22 mouse cellular contexts compared by ENCODE assay signal in genomic region chr10:98946031-98946791, GRCm38 (mm10). TPM values are rescaled to one million over a fixed set of nuclear protein-coding genes. Genes with fewer than 3 reads are reported as not detected.
A peak's percentile ranks its signal among the peaks of the same experiment; 100 is the strongest.
DNase-seq lines count a peak whose midpoint lies in the region; ATAC-seq and TF ChIP-seq lines count a peak whose summit lies in the region.
"Had no signal": no experiment of that assay in that cellular context is flagged by ENCODE, and none has a peak within 500 bp of the region (broad histone marks: within the 10 kb centered on the region; RNA-seq: fewer than 3 reads in every experiment).

No protein-coding gene starts in this region.

- H3K4me3 ChIP-seq in hindbrain, postnatal 0 days (ENCODE audit: low read length): no peak overlapping the region
- H3K4me3 ChIP-seq in hindbrain, embryonic 10.5 days: no peak overlapping the region
- no peak overlapping the region for H3K4me3 ChIP-seq in neural tube, embryonic 14.5 days (ENCODE audit: low read depth, low read length)
- no peak overlapping the region for H3K4me3 ChIP-seq in forebrain, embryonic 10.5 days
- H3K4me3 ChIP-seq: forebrain, embryonic 15.5 days; gastrocnemius, adult 2 months; heart, embryonic 10.5 days had no signal

- 58% methylated on average over 9 of the region's 9 CpGs for WGBS in hindbrain, postnatal 0 days
- WGBS in hindbrain, embryonic 10.5 days: 86% methylated on average over 9 of the region's 9 CpGs
- 56% methylated on average over 9 of the region's 9 CpGs for WGBS in neural tube, embryonic 14.5 days
- 81% methylated on average over 9 of the region's 9 CpGs for WGBS in forebrain, embryonic 10.5 days

- H3K4me2 ChIP-seq in hindbrain, postnatal 0 days (ENCODE audit: low read depth, low read length): no peak overlapping the region
- no peak overlapping the region for H3K4me2 ChIP-seq in neural tube, embryonic 14.5 days (ENCODE audit: low read depth, low read length)
- H3K4me2 ChIP-seq: forebrain, embryonic 15.5 days had no signal

- no peaks in the 10 kb centered on the region for H3K27me3 ChIP-seq in hindbrain, postnatal 0 days (ENCODE audit: insufficient read depth, low read length)
- H3K27me3 ChIP-seq in hindbrain, embryonic 10.5 days (ENCODE audit: insufficient read depth, poor library complexity, severe bottlenecking): no peaks in the 10 kb centered on the region
- H3K27me3 ChIP-seq in neural tube, embryonic 14.5 days (ENCODE audit: control insufficient read depth, insufficient read depth, low read length): no peaks in the 10 kb centered on the region
- no peaks in the 10 kb centered on the region for H3K27me3 ChIP-seq in forebrain, embryonic 10.5 days (ENCODE audit: poor library complexity, severe bottlenecking)
- H3K27me3 ChIP-seq: forebrain, embryonic 15.5 days had no signal

- H3K27ac ChIP-seq in hindbrain, postnatal 0 days: no peak overlapping the region
- H3K27ac ChIP-seq in hindbrain, embryonic 10.5 days: no peak overlapping the region
- no peak overlapping the region for H3K27ac ChIP-seq in neural tube, embryonic 14.5 days (ENCODE audit: low read depth, low read length)
- no peak overlapping the region for H3K27ac ChIP-seq in forebrain, embryonic 10.5 days
- H3K27ac ChIP-seq: forebrain, embryonic 15.5 days; gastrocnemius, adult 2 months; heart, embryonic 10.5 days; liver, embryonic 14.5 days had no signal

- H3K9me3 ChIP-seq in hindbrain, postnatal 0 days (ENCODE audit: low read length): no peaks in the 10 kb centered on the region
- no peaks in the 10 kb centered on the region for H3K9me3 ChIP-seq in hindbrain, embryonic 10.5 days
- H3K9me3 ChIP-seq in neural tube, embryonic 14.5 days (ENCODE audit: control insufficient read depth, low read length): no peaks in the 10 kb centered on the region
- no peaks in the 10 kb centered on the region for H3K9me3 ChIP-seq in forebrain, embryonic 10.5 days
- H3K9me3 ChIP-seq: forebrain, embryonic 15.5 days; G1E; heart, embryonic 10.5 days had no signal

- peak; percentile 30 for TF ChIP-seq CTCF in hindbrain, postnatal 0 days (IDR thresholded peaks at IDR 0.05; ENCODE audit: low read depth)

- no peaks in the 10 kb centered on the region; the same call in 1 of the 2 replicates for H3K4me1 ChIP-seq in hindbrain, postnatal 0 days (ENCODE audit: insufficient read depth, low read length)
- peaks cover 3% of the 10 kb centered on the region for H3K4me1 ChIP-seq in hindbrain, embryonic 10.5 days (replicated peaks)
- H3K4me1 ChIP-seq in neural tube, embryonic 14.5 days (ENCODE audit: control insufficient read depth, insufficient read depth, low read length): peaks cover 12% of the 10 kb centered on the region
- H3K4me1 ChIP-seq in forebrain, embryonic 10.5 days: peaks cover 7% of the 10 kb centered on the region

- DNase-seq in hindbrain, postnatal 0 days (ENCODE audit: low spot score): no peak
- no peak for DNase-seq in hindbrain, embryonic 10.5 days (ENCODE audit: low spot score)
- DNase-seq in neural tube, embryonic 10.5 days (ENCODE audit: extremely low spot score, low spot score): no peak
- no peak for DNase-seq in embryo, embryonic 9.5 days (ENCODE audit: extremely low spot score)
- DNase-seq in frontal cortex, postnatal 10 days (ENCODE audit: low spot score in 2 of 2): no peak
- DNase-seq in forebrain, embryonic 10.5 days (ENCODE audit: extremely low spot score, low spot score): no peak
- DNase-seq: adrenal gland, postnatal 14 days; cerebellum, adult 9-10 months; embryo, embryonic 11 days; gastrocnemius, adult 2 months; heart, postnatal 14 days; kidney, adult 11 months; kidney, postnatal 25 days; lung, postnatal 4 days; midbrain, embryonic 14.5 days; thymus, postnatal 36 days had no signal

- no peaks in the 10 kb centered on the region for H3K36me3 ChIP-seq in hindbrain, postnatal 0 days (ENCODE audit: insufficient read depth, low read length)
- no peaks in the 10 kb centered on the region for H3K36me3 ChIP-seq in hindbrain, embryonic 10.5 days
- no peaks in the 10 kb centered on the region for H3K36me3 ChIP-seq in neural tube, embryonic 14.5 days (ENCODE audit: control insufficient read depth, insufficient read depth, low read length)
- H3K36me3 ChIP-seq in forebrain, embryonic 10.5 days (replicated peaks): no peaks in the 10 kb centered on the region
- H3K36me3 ChIP-seq: forebrain, embryonic 15.5 days; heart, embryonic 10.5 days had no signal

- H3K9ac ChIP-seq in hindbrain, postnatal 0 days (replicated peaks; ENCODE audit: low read length): no peak overlapping the region
- H3K9ac ChIP-seq in neural tube, embryonic 14.5 days (replicated peaks; ENCODE audit: low read depth, low read length): no peak overlapping the region
- H3K9ac ChIP-seq: forebrain, embryonic 15.5 days; liver, embryonic 14.5 days had no signal

- no peak for ATAC-seq in hindbrain, postnatal 0 days
- ATAC-seq in neural tube, embryonic 14.5 days (ENCODE audit: low read depth): peak; percentile 41; the same call in 1 of the 2 replicates
- ATAC-seq in inflammation-experienced regulatory T-cells, adult 6 months: peak; percentile 78
- ATAC-seq: forebrain, embryonic 15.5 days had no signal

RNA-seq across cellular contexts. Expression of gene Atp2b1, which starts 32.0 kb away (rescaled TPM):
- 152 and 154 TPM in 2 replicates for total RNA-seq in hindbrain, postnatal 0 days (2014; rRNA removed)
- 336 and 338 TPM in 2 replicates for polyA plus RNA-seq in hindbrain, postnatal 0 days (2015; fragmentation: Nextera tagmentation; extraction: Ambion mirVana)
- 90.4 and 93.7 TPM in 2 replicates for polyA plus RNA-seq in hindbrain, embryonic 10.5 days (2016; fragmentation: Nextera tagmentation; extraction: Ambion mirVana)
- 359 and 412 TPM in 2 replicates for polyA plus RNA-seq in neural tube, embryonic 14.5 days (2014; fragmentation: Nextera tagmentation; extraction: Ambion mirVana)
- 100 to 1,000 TPM; 144 to 179 (median 149) TPM for polyA plus RNA-seq in inflammation-experienced regulatory T-cells, adult 6 months (2017; shearing (Covaris generic))
- 89.8 and 90.5 TPM in 2 replicates for polyA plus RNA-seq in forebrain, embryonic 10.5 days (2016; fragmentation: Nextera tagmentation; extraction: Ambion mirVana)
